Mouse (Mus musculus): ENCODE measurements at regions not wholly inside any gene's neighbourhood (a gene's known extent, or its start where the extent isn't known, plus 50 kb on each side); places are given as distances from the start of the nearest gene placed in this dataset.
"Not testable (repeated sequence)": the region's sequence is repeated elsewhere in the genome, so short reads cannot be mapped to it uniquely, and the experiment has no call there.

GRCm38 (mm10) chr13:28847478-28847877, 106.0 kb downstream of the Sox4 start:
- no peak for ATAC-seq (replicated peaks; ENCODE audit: insufficient number of reproducible peaks, low FRiP score, low TSS enrichment, poor library complexity, severe bottlenecking)

- ATAC-seq (replicated peaks; ENCODE audit: insufficient number of reproducible peaks, low FRiP score, low TSS enrichment, poor library complexity, severe bottlenecking) = no peak
These were observed 109.0 kb downstream of the Sox4 start for GRCm38 (mm10) chr13:28844495-28844894.

- no peak for ATAC-seq (replicated peaks; ENCODE audit: insufficient number of reproducible peaks, low FRiP score, low TSS enrichment, poor library complexity, severe bottlenecking)
These were observed 110.7 kb downstream of the Sox4 start for GRCm38 (mm10) chr13:28842811-28843210.

GRCm38 (mm10) chr13:28840142-28840541, 113.4 kb downstream of the Sox4 start:
- no peak for ATAC-seq (replicated peaks; ENCODE audit: insufficient number of reproducible peaks, low FRiP score, low TSS enrichment, poor library complexity, severe bottlenecking)

GRCm38 (mm10) chr13:28839084-28839483, 114.4 kb downstream of the Sox4 start:
- ATAC-seq (replicated peaks; ENCODE audit: insufficient number of reproducible peaks, low FRiP score, low TSS enrichment, poor library complexity, severe bottlenecking) = no peak

- ATAC-seq (replicated peaks; ENCODE audit: insufficient number of reproducible peaks, low FRiP score, low TSS enrichment, poor library complexity, severe bottlenecking) = no peak
These were observed 115.3 kb downstream of the Sox4 start for GRCm38 (mm10) chr13:28838216-28838615.

GRCm38 (mm10) chr13:28837196-28837595, 116.3 kb downstream of the Sox4 start:
- ATAC-seq (replicated peaks; ENCODE audit: insufficient number of reproducible peaks, low FRiP score, low TSS enrichment, poor library complexity, severe bottlenecking) = not testable (repeated sequence)

- ATAC-seq (replicated peaks; ENCODE audit: insufficient number of reproducible peaks, low FRiP score, low TSS enrichment, poor library complexity, severe bottlenecking) = no peak
These were observed 119.8 kb downstream of the Sox4 start for GRCm38 (mm10) chr13:28833700-28834065.

- no peak for ATAC-seq (replicated peaks; ENCODE audit: insufficient number of reproducible peaks, low FRiP score, low TSS enrichment, poor library complexity, severe bottlenecking)
These were observed 120.4 kb downstream of the Sox4 start for GRCm38 (mm10) chr13:28832855-28833699.

GRCm38 (mm10) chr13:28826284-28826683, 127.2 kb downstream of the Sox4 start:
- ATAC-seq (replicated peaks; ENCODE audit: insufficient number of reproducible peaks, low FRiP score, low TSS enrichment, poor library complexity, severe bottlenecking) = no peak

GRCm38 (mm10) chr13:28823985-28824384, 129.5 kb downstream of the Sox4 start:
- ATAC-seq (replicated peaks; ENCODE audit: insufficient number of reproducible peaks, low FRiP score, low TSS enrichment, poor library complexity, severe bottlenecking) = no peak

GRCm38 (mm10) chr13:28823311-28823880, 130.1 kb downstream of the Sox4 start:
- no peak for ATAC-seq (replicated peaks; ENCODE audit: insufficient number of reproducible peaks, low FRiP score, low TSS enrichment, poor library complexity, severe bottlenecking)

GRCm38 (mm10) chr13:28820868-28821533, 132.5 kb downstream of the Sox4 start:
- no peak for ATAC-seq (replicated peaks; ENCODE audit: insufficient number of reproducible peaks, low FRiP score, low TSS enrichment, poor library complexity, severe bottlenecking)

GRCm38 (mm10) chr13:28814127-28814526, 139.4 kb downstream of the Sox4 start:
- ATAC-seq (replicated peaks; ENCODE audit: insufficient number of reproducible peaks, low FRiP score, low TSS enrichment, poor library complexity, severe bottlenecking) = no peak

- ATAC-seq (replicated peaks; ENCODE audit: insufficient number of reproducible peaks, low FRiP score, low TSS enrichment, poor library complexity, severe bottlenecking) = no peak
These were observed 141.6 kb downstream of the Sox4 start for GRCm38 (mm10) chr13:28811667-28812575.

- no peak for ATAC-seq (replicated peaks; ENCODE audit: insufficient number of reproducible peaks, low FRiP score, low TSS enrichment, poor library complexity, severe bottlenecking)
These were observed 142.5 kb downstream of the Sox4 start for GRCm38 (mm10) chr13:28811081-28811439.

GRCm38 (mm10) chr13:28810326-28811080, 143.0 kb downstream of the Sox4 start:
- ATAC-seq (replicated peaks; ENCODE audit: insufficient number of reproducible peaks, low FRiP score, low TSS enrichment, poor library complexity, severe bottlenecking) = no peak

- ATAC-seq (replicated peaks; ENCODE audit: insufficient number of reproducible peaks, low FRiP score, low TSS enrichment, poor library complexity, severe bottlenecking) = no peak
These were observed 148.2 kb downstream of the Sox4 start for GRCm38 (mm10) chr13:28805302-28805701.
